Mouse (Mus musculus) stomach, embryonic 14.5 days (tissue): ENCODE results near the gene Rasgrf1. TPM values are rescaled to one million over a fixed set of nuclear protein-coding genes. Genes with fewer than 3 reads are reported as not detected.

Experiments
- ATAC-seq: fragments of 200-750 bp; cut with Nextera tagmentation; 2 replicates; pipeline ENCODE4 v1.8.0; 2017; ENCODE audit warnings: low read depth, moderate TSS enrichment; ENCODE audit not compliant: insufficient number of reproducible peaks, insufficient read depth, low FRiP score
- H3K27ac ChIP-seq: fragments of 300-500 bp; sonication (generic); 2 replicates; pipeline ENCODE4 v1.5.1; 2014; ENCODE audit warnings: mild to moderate bottlenecking, low read length, moderate library complexity, mixed read lengths
- H3K27me3 ChIP-seq: fragments of 300-500 bp; sonication (generic); 2 replicates; pipeline ENCODE4 v1.6.1; 2014; ENCODE audit warnings: low read length, control low read depth, mixed read lengths; ENCODE audit not compliant: control insufficient read depth, insufficient read depth
- H3K36me3 ChIP-seq: fragments of 300-500 bp; sonication (generic); 2 replicates; pipeline ENCODE4 v1.6.1; 2014; ENCODE audit warnings: mild to moderate bottlenecking, control low read depth, low read length, moderate library complexity, mixed read lengths; ENCODE audit not compliant: control insufficient read depth, insufficient read depth
- H3K4me1 ChIP-seq: fragments of 300-500 bp; sonication (generic); 2 replicates; pipeline ENCODE4 v1.6.1; 2014; ENCODE audit warnings: low read length, control low read depth, mixed read lengths; ENCODE audit not compliant: control insufficient read depth, insufficient read depth
- H3K4me2 ChIP-seq: fragments of 300-500 bp; sonication (generic); replicated peaks from 2 replicates; pipeline ENCODE4 v1.6.1; 2014; ENCODE audit warnings: low read depth, low read length, control low read depth
- H3K4me3 ChIP-seq: fragments of 300-500 bp; sonication (generic); 2 replicates; pipeline ENCODE4 v1.5.1; 2014; ENCODE audit warnings: low read depth, low read length, control low read depth
- H3K9ac ChIP-seq: fragments of 300-500 bp; sonication (generic); replicated peaks from 2 replicates; pipeline ENCODE4 v1.6.1; 2014; ENCODE audit warnings: low read depth, mild to moderate bottlenecking, control low read depth, low read length, moderate library complexity, mixed read lengths
- H3K9me3 ChIP-seq: fragments of 300-500 bp; sonication (generic); 2 replicates; pipeline ENCODE4 v1.6.1; 2016; ENCODE audit warnings: low read depth, low read length, control low read depth; ENCODE audit not compliant: control insufficient read depth
- WGBS: fragments of 180-500 bp; shearing (Covaris S2); extraction: QIAGEN DNeasy Blood & Tissue Kit; methylation state at CpG from one replicate; pipeline ENCODE4 v1.1.7; 2014; 5-methylcytosine and 5-hydroxymethylcytosine counted together
- polyA plus RNA-seq: library from polyadenylated mRNA; unstranded; fragments of >200 nt; fragmentation: Nextera tagmentation; extraction: Ambion mirVana; gene quantifications from 2 replicates; pipeline ENCODE4 v1.2.1, GENCODE M21; 2014

The Rasgrf1 gene
- polyA plus RNA-seq, 1 experiment from 2014 or later: 0.46 TPM

- Histone ChIP-seq H3K9ac (no peak overlapping the region), H3K9me3 (no peaks in the 10 kb centered on the region), H3K27ac (no peak overlapping the region), H3K4me2 (peak overlapping the region; percentile 94), H3K36me3 (no peaks in the 10 kb centered on the region), H3K27me3 (peaks cover 51% of the 10 kb centered on the region), H3K4me1 (peaks cover 15% of the 10 kb centered on the region; the same call in 1 of the 2 replicates), H3K4me3 (peak overlapping the region; percentile 45)
- 2% methylated on average over 34 of the region's 34 CpGs for WGBS
- no peak for ATAC-seq
Observed at GRCm38 (mm10) chr9:89910741-89911444, 1.2 kb downstream of the Rasgrf1 start.

GRCm38 (mm10) chr9:89911891-89912549 lies 2.3 kb downstream of the Rasgrf1 start:
- WGBS: 65% methylated on average over 5 of the region's 5 CpGs
- Histone ChIP-seq H3K4me2 (no peak overlapping the region), H3K27ac (no peak overlapping the region), H3K9ac (no peak overlapping the region), H3K27me3 (peaks cover 42% of the 10 kb centered on the region), H3K4me3 (no peak overlapping the region), H3K4me1 (peaks cover 15% of the 10 kb centered on the region; the same call in 1 of the 2 replicates), H3K36me3 (no peaks in the 10 kb centered on the region), H3K9me3 (no peaks in the 10 kb centered on the region)
- ATAC-seq: no peak

- Histone ChIP-seq H3K9ac (no peak overlapping the region), H3K4me1 (peaks cover 15% of the 10 kb centered on the region; the same call in 1 of the 2 replicates), H3K9me3 (no peaks in the 10 kb centered on the region), H3K36me3 (no peaks in the 10 kb centered on the region), H3K27me3 (peaks cover 33% of the 10 kb centered on the region), H3K4me3 (no peak overlapping the region), H3K27ac (no peak overlapping the region), H3K4me2 (no peak overlapping the region)
- peak; percentile 50; the same call in 1 of the 2 replicates for ATAC-seq
- WGBS: 30% methylated on average over 4 of the region's 4 CpGs
Observed at GRCm38 (mm10) chr9:89913135-89913534, 3.4 kb downstream of the Rasgrf1 start.

GRCm38 (mm10) chr9:89916471-89916870 lies 6.8 kb downstream of the Rasgrf1 start:
- H3K36me3 ChIP-seq: no peaks in the 10 kb centered on the region
- no peak overlapping the region for H3K27ac ChIP-seq
- no peak overlapping the region for H3K4me2 ChIP-seq
- no peaks in the 10 kb centered on the region for H3K4me1 ChIP-seq
- WGBS: 89% methylated on average over 7 of the region's 7 CpGs
- peaks cover 9% of the 10 kb centered on the region; the same call in 1 of the 2 replicates for H3K27me3 ChIP-seq
- no peaks in the 10 kb centered on the region for H3K9me3 ChIP-seq
- no peak overlapping the region for H3K4me3 ChIP-seq
- no peak for ATAC-seq
- no peak overlapping the region for H3K9ac ChIP-seq

- Histone ChIP-seq H3K9ac (no peak overlapping the region), H3K4me3 (no peak overlapping the region), H3K36me3 (no peaks in the 10 kb centered on the region), H3K27ac (no peak overlapping the region), H3K27me3 (no peaks in the 10 kb centered on the region), H3K4me2 (no peak overlapping the region), H3K4me1 (no peaks in the 10 kb centered on the region), H3K9me3 (no peaks in the 10 kb centered on the region)
- WGBS: 74% methylated on average over 1 of the region's 1 CpGs
- ATAC-seq: no peak
Observed at GRCm38 (mm10) chr9:89917431-89917830, 7.7 kb downstream of the Rasgrf1 start.

GRCm38 (mm10) chr9:89918832-89919231 lies 9.1 kb downstream of the Rasgrf1 start:
- 82% methylated on average over 5 of the region's 5 CpGs for WGBS
- H3K4me2 ChIP-seq: no peak overlapping the region
- no peaks in the 10 kb centered on the region for H3K4me1 ChIP-seq
- no peak overlapping the region for H3K9ac ChIP-seq
- H3K9me3 ChIP-seq: no peaks in the 10 kb centered on the region
- H3K4me3 ChIP-seq: no peak overlapping the region
- H3K27me3 ChIP-seq: no peaks in the 10 kb centered on the region
- no peak for ATAC-seq
- no peaks in the 10 kb centered on the region for H3K36me3 ChIP-seq
- H3K27ac ChIP-seq: no peak overlapping the region

GRCm38 (mm10) chr9:89921121-89921520 lies 11.4 kb downstream of the Rasgrf1 start:
- Histone ChIP-seq H3K27ac (no peak overlapping the region), H3K4me3 (no peak overlapping the region), H3K9ac (no peak overlapping the region), H3K36me3 (no peaks in the 10 kb centered on the region), H3K4me1 (no peaks in the 10 kb centered on the region), H3K4me2 (no peak overlapping the region), H3K9me3 (no peaks in the 10 kb centered on the region), H3K27me3 (no peaks in the 10 kb centered on the region)
- ATAC-seq: no peak
- WGBS: 79% methylated on average over 9 of the region's 9 CpGs

- Histone ChIP-seq H3K9me3 (no peaks in the 10 kb centered on the region), H3K27me3 (no peaks in the 10 kb centered on the region), H3K4me3 (no peak overlapping the region), H3K4me2 (no peak overlapping the region), H3K9ac (no peak overlapping the region), H3K4me1 (no peaks in the 10 kb centered on the region), H3K36me3 (no peaks in the 10 kb centered on the region), H3K27ac (no peak overlapping the region)
- 73% methylated on average over 1 of the region's 1 CpGs for WGBS
- ATAC-seq: no peak
Observed at GRCm38 (mm10) chr9:89922666-89923065, 13.0 kb downstream of the Rasgrf1 start.
